25 mouse cellular contexts compared by ENCODE assay signal in genomic region chr11:78990096-78990495, GRCm38 (mm10).
"Had no signal": no experiment of that assay in that cellular context is flagged by ENCODE, and none has a peak within 500 bp of the region (broad histone marks: within the 10 kb centered on the region; RNA-seq: fewer than 3 reads in every experiment).

No protein-coding gene starts in this region.

- H3K36me3 ChIP-seq: heart, embryonic 13.5 days; heart, embryonic 15.5 days; hindbrain, embryonic 13.5 days; hindbrain, embryonic 15.5 days; kidney, embryonic 15.5 days; limb, embryonic 13.5 days; limb, embryonic 15.5 days; liver, embryonic 12.5 days had no signal

- H3K4me2 ChIP-seq: heart, embryonic 13.5 days; heart, embryonic 15.5 days; hindbrain, embryonic 13.5 days; hindbrain, embryonic 15.5 days; kidney, embryonic 15.5 days; limb, embryonic 13.5 days; limb, embryonic 15.5 days; liver, embryonic 12.5 days had no signal

- H3K4me1 ChIP-seq: hindbrain, embryonic 13.5 days; hindbrain, embryonic 15.5 days; limb, embryonic 13.5 days; limb, embryonic 15.5 days had no signal

- DNase-seq: gastrocnemius, postnatal 10 days; gastrocnemius, postnatal 36 days; heart, postnatal 14 days; heart, postnatal 36 days; kidney, adult 11 months; kidney, adult 2 months; kidney, adult 9 months; kidney, postnatal 14 days; kidney, postnatal 36 days; layer of hippocampus, adult 9-11 months; layer of hippocampus, postnatal 36 days; left cerebral cortex, postnatal 4 days had no signal

- H3K27me3 ChIP-seq: heart, embryonic 13.5 days; heart, embryonic 15.5 days; hindbrain, embryonic 13.5 days; hindbrain, embryonic 15.5 days; kidney, embryonic 15.5 days; limb, embryonic 13.5 days; limb, embryonic 15.5 days; liver, embryonic 12.5 days had no signal

- H3K4me3 ChIP-seq: heart, adult 2 months; heart, embryonic 13.5 days; heart, embryonic 15.5 days; hindbrain, embryonic 13.5 days; hindbrain, embryonic 15.5 days; kidney, embryonic 15.5 days; limb, embryonic 13.5 days; limb, embryonic 15.5 days; liver, embryonic 12.5 days had no signal

- H3K9me3 ChIP-seq: heart, embryonic 15.5 days; limb, embryonic 15.5 days had no signal

- ATAC-seq: hindbrain, postnatal 0 days; intestine, embryonic 16.5 days; liver, embryonic 12.5 days had no signal

- H3K27ac ChIP-seq: heart, adult 2 months; heart, embryonic 13.5 days; heart, embryonic 15.5 days; hindbrain, embryonic 13.5 days; hindbrain, embryonic 15.5 days; hindbrain, postnatal 0 days; kidney, embryonic 15.5 days; kidney, postnatal 0 days; limb, embryonic 13.5 days; limb, embryonic 15.5 days; liver, embryonic 12.5 days; liver, embryonic 14.5 days had no signal

- H3K9ac ChIP-seq: heart, embryonic 13.5 days; heart, embryonic 15.5 days; hindbrain, embryonic 13.5 days; hindbrain, embryonic 15.5 days; kidney, embryonic 15.5 days; limb, embryonic 13.5 days; limb, embryonic 15.5 days; liver, embryonic 12.5 days; liver, embryonic 14.5 days had no signal
